Mouse (Mus musculus): Measurements from ENCODE around the gene D10Jhu81e. TPM values are rescaled to one million over a fixed set of nuclear protein-coding genes. Genes with fewer than 3 reads are reported as not detected.

D10Jhu81e gene
- polyA plus RNA-seq, 1 experiment from 2014 or later: 17.3 TPM

- Histone ChIP-seq H3K9ac (no peak overlapping the region), H3K4me1 (replicated peaks; ENCODE audit: control insufficient read depth, insufficient read depth, low read length) (peaks cover 9% of the 10 kb centered on the region; the same call in 1 of the 2 replicates), H3K4me3 (replicated peaks; ENCODE audit: low read length) (no peak overlapping the region), H3K9me3 (ENCODE audit: control insufficient read depth, low read length) (no peaks in the 10 kb centered on the region), H3K27me3 (ENCODE audit: control insufficient read depth, insufficient read depth, low read length) (no peaks in the 10 kb centered on the region), H3K27ac (no peak overlapping the region), H3K36me3 (replicated peaks; ENCODE audit: control insufficient read depth, insufficient read depth) (no peaks in the 10 kb centered on the region), H3K4me2 (replicated peaks) (no peak overlapping the region)
- ATAC-seq (ENCODE audit: low FRiP score) (no peak), DNase-seq (ENCODE audit: low spot score) (no peak)
- 71% methylated on average over 11 of the region's 11 CpGs for WGBS
Observed at GRCm38 (mm10) chr10:78139572-78140250, 29.9 kb downstream of the D10Jhu81e start.

DNA sequence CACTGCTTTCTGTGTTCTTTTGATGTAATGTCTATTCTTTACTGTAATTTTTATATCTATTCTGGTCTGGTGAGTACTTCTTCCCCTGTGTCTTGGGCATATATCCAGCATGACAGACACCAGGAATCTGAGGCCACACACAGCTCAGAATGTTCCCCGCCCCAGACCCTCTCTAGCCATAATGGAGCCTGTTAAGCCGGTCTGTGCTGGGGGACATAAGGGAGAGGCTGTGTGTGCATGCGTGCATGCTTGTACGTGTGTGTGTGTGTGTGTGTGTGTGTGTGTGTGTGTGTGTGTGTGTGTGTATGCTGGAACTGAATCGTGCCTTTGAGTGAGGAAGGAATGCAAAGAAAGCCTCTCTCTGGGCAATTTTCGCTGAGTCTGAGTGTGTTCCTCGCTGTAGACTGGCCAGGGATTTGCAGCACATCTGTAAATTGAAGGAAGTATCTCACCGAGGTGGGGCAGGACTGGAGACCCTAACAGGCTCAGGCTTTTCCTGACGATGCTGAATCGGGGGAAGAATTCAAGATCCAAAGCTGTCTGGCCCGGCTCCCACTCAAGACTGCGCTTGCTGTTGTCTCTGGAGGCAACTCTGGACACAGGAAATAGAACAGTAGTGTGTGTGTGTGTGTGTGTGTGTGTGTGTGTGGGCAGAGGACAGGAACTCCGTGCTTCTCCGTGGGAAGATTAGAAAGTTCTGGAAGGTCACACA is 30.6 kb downstream of the D10Jhu81e start:
- Histone ChIP-seq H3K9ac (no peak overlapping the region), H3K4me3 (replicated peaks; ENCODE audit: low read length) (no peak overlapping the region), H3K27me3 (ENCODE audit: control insufficient read depth, insufficient read depth, low read length) (no peaks in the 10 kb centered on the region), H3K27ac (no peak overlapping the region), H3K4me1 (replicated peaks; ENCODE audit: control insufficient read depth, insufficient read depth, low read length) (peaks cover 9% of the 10 kb centered on the region; the same call in 1 of the 2 replicates), H3K36me3 (replicated peaks; ENCODE audit: control insufficient read depth, insufficient read depth) (no peaks in the 10 kb centered on the region), H3K9me3 (ENCODE audit: control insufficient read depth, low read length) (no peaks in the 10 kb centered on the region), H3K4me2 (replicated peaks) (no peak overlapping the region)
- 68% methylated on average over 14 of the region's 14 CpGs for WGBS
- no peak for DNase-seq (ENCODE audit: low spot score)
- no peak for ATAC-seq (ENCODE audit: low FRiP score)

DNA sequence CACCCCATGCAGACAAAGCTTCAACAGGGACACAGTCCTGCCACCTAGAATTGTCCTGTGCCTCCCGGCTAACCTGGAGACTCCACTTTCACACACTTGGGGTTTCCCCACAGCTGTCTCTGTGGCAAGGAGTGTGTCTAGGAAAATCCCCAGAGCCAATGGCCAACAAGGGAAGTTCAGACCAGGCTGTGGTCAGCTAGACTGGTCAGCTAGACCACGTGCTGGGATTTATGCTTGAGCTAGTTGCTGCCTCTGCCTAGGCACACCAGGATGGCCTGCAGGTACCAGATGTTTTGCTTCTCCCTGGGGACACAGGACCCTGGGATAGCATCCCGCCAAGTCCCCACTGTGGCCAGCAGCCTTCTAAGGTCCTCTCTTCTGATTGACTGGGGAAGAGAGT is 32.4 kb downstream of the D10Jhu81e start:
- H3K4me3 ChIP-seq (replicated peaks; ENCODE audit: low read length): no peak overlapping the region
- WGBS: 94% methylated on average over 3 of the region's 3 CpGs
- DNase-seq (ENCODE audit: low spot score): no peak
- no peak overlapping the region for H3K4me2 ChIP-seq (replicated peaks)
- no peak overlapping the region for H3K9ac ChIP-seq
- no peaks in the 10 kb centered on the region for H3K27me3 ChIP-seq (ENCODE audit: control insufficient read depth, insufficient read depth, low read length)
- H3K36me3 ChIP-seq (replicated peaks; ENCODE audit: control insufficient read depth, insufficient read depth): no peaks in the 10 kb centered on the region
- H3K9me3 ChIP-seq (ENCODE audit: control insufficient read depth, low read length): no peaks in the 10 kb centered on the region
- peaks cover 9% of the 10 kb centered on the region; the same call in 1 of the 2 replicates for H3K4me1 ChIP-seq (replicated peaks; ENCODE audit: control insufficient read depth, insufficient read depth, low read length)
- ATAC-seq (ENCODE audit: low FRiP score): no peak
- no peak overlapping the region for H3K27ac ChIP-seq

GRCm38 (mm10) chr10:78135947-78136346 is 33.6 kb downstream of the D10Jhu81e start:
- ATAC-seq (ENCODE audit: low FRiP score): no peak
- H3K27me3 ChIP-seq (ENCODE audit: control insufficient read depth, insufficient read depth, low read length): no peaks in the 10 kb centered on the region
- no peak overlapping the region for H3K27ac ChIP-seq
- H3K4me1 ChIP-seq (replicated peaks; ENCODE audit: control insufficient read depth, insufficient read depth, low read length): peaks cover 9% of the 10 kb centered on the region; the same call in 1 of the 2 replicates
- no peak for DNase-seq (ENCODE audit: low spot score)
- no peak overlapping the region for H3K4me3 ChIP-seq (replicated peaks; ENCODE audit: low read length)
- no peaks in the 10 kb centered on the region for H3K36me3 ChIP-seq (replicated peaks; ENCODE audit: control insufficient read depth, insufficient read depth)
- no peaks in the 10 kb centered on the region for H3K9me3 ChIP-seq (ENCODE audit: control insufficient read depth, low read length)
- WGBS: 90% methylated on average over 5 of the region's 5 CpGs
- H3K9ac ChIP-seq: no peak overlapping the region
- H3K4me2 ChIP-seq (replicated peaks): no peak overlapping the region

GRCm38 (mm10) chr10:78134975-78135798 is 34.4 kb downstream of the D10Jhu81e start:
- H3K9me3 ChIP-seq (ENCODE audit: control insufficient read depth, low read length): no peaks in the 10 kb centered on the region
- no peak overlapping the region for H3K27ac ChIP-seq
- ATAC-seq (ENCODE audit: low FRiP score): peak; percentile 59; the same call in 1 of the 2 replicates
- H3K27me3 ChIP-seq (ENCODE audit: control insufficient read depth, insufficient read depth, low read length): no peaks in the 10 kb centered on the region
- whole genome bisulfite sequencing: 14% methylated on average over 14 of the region's 14 CpGs
- no peak overlapping the region for H3K4me3 ChIP-seq (replicated peaks; ENCODE audit: low read length)
- peak; percentile 46 for DNase-seq (ENCODE audit: low spot score)
- peak overlapping the region; percentile 30; the same call in 1 of the 2 replicates for H3K4me2 ChIP-seq (replicated peaks)
- H3K9ac ChIP-seq: no peak overlapping the region
- H3K4me1 ChIP-seq (replicated peaks; ENCODE audit: control insufficient read depth, insufficient read depth, low read length): peaks cover 9% of the 10 kb centered on the region; the same call in 1 of the 2 replicates
- no peaks in the 10 kb centered on the region for H3K36me3 ChIP-seq (replicated peaks; ENCODE audit: control insufficient read depth, insufficient read depth)

DNA sequence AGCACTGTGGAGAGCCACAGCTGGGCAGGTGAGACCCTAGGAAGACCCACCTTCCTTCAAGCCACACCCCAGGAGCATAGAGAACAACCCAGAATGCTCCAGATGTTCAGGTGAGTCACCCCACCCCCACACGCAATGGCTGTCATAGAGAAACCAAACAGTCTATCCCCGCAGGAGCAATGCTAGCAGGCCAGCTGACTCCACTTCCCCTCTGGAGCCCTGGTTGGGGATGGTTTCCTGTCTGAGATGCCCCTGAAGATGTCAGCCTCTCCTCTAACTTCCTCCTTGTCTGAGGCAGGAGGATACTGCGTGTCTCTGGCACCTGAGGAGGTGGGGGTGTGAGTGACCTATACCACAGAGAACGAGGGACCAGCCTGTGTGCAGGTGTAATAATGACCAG is 35.2 kb downstream of the D10Jhu81e start:
- H3K4me2 ChIP-seq (replicated peaks): no peak overlapping the region
- H3K4me3 ChIP-seq (replicated peaks; ENCODE audit: low read length): no peak overlapping the region
- H3K9me3 ChIP-seq (ENCODE audit: control insufficient read depth, low read length): no peaks in the 10 kb centered on the region
- H3K27me3 ChIP-seq (ENCODE audit: control insufficient read depth, insufficient read depth, low read length): no peaks in the 10 kb centered on the region
- no peak overlapping the region for H3K9ac ChIP-seq
- no peaks in the 10 kb centered on the region for H3K36me3 ChIP-seq (replicated peaks; ENCODE audit: control insufficient read depth, insufficient read depth)
- no peak for ATAC-seq (ENCODE audit: low FRiP score)
- no peak overlapping the region for H3K27ac ChIP-seq
- 75% methylated on average over 4 of the region's 4 CpGs for WGBS
- H3K4me1 ChIP-seq (replicated peaks; ENCODE audit: control insufficient read depth, insufficient read depth, low read length): peaks cover 9% of the 10 kb centered on the region; the same call in 1 of the 2 replicates
- no peak for DNase-seq (ENCODE audit: low spot score)

GRCm38 (mm10) chr10:78129998-78130397 is 39.6 kb downstream of the D10Jhu81e start:
- H3K27me3 ChIP-seq (ENCODE audit: control insufficient read depth, insufficient read depth, low read length): no peaks in the 10 kb centered on the region
- no peaks in the 10 kb centered on the region for H3K36me3 ChIP-seq (replicated peaks; ENCODE audit: control insufficient read depth, insufficient read depth)
- peaks cover 2% of the 10 kb centered on the region; the same call in 1 of the 2 replicates for H3K4me1 ChIP-seq (replicated peaks; ENCODE audit: control insufficient read depth, insufficient read depth, low read length)
- H3K9me3 ChIP-seq (ENCODE audit: control insufficient read depth, low read length): no peaks in the 10 kb centered on the region
- H3K9ac ChIP-seq: no peak overlapping the region
- ATAC-seq (ENCODE audit: low FRiP score) (no peak), DNase-seq (ENCODE audit: low spot score) (no peak)
- H3K4me2 ChIP-seq (replicated peaks): no peak overlapping the region
- H3K27ac ChIP-seq: no peak overlapping the region
- WGBS: 81% methylated on average over 4 of the region's 4 CpGs
- no peak overlapping the region for H3K4me3 ChIP-seq (replicated peaks; ENCODE audit: low read length)

DNA sequence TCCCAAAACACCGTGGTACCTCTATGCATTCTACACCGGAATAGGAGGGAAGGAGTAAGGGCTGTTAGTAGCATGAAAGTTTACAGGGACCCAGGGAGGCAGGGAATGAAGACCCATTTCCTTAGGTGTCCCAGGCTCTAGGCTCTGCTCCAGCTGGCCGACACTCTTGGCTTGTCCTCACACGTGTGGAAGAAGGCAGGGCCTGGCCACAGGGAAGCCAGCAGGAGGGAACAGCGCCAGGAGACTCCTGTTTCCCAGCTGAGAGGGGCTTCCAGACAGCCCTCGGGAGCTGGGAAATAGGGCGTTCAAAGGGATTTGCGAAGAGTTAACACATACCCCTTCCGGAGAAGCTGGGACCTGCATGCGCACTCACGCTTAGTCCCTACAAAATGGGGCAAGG is 40.2 kb downstream of the D10Jhu81e start:
- Histone ChIP-seq H3K4me1 (replicated peaks; ENCODE audit: control insufficient read depth, insufficient read depth, low read length) (no peaks in the 10 kb centered on the region), H3K36me3 (replicated peaks; ENCODE audit: control insufficient read depth, insufficient read depth) (no peaks in the 10 kb centered on the region), H3K9me3 (ENCODE audit: control insufficient read depth, low read length) (no peaks in the 10 kb centered on the region), H3K27ac (no peak overlapping the region), H3K9ac (no peak overlapping the region), H3K4me3 (replicated peaks; ENCODE audit: low read length) (no peak overlapping the region), H3K27me3 (ENCODE audit: control insufficient read depth, insufficient read depth, low read length) (no peaks in the 10 kb centered on the region), H3K4me2 (replicated peaks) (no peak overlapping the region)
- ATAC-seq (ENCODE audit: low FRiP score) (no peak), DNase-seq (ENCODE audit: low spot score) (no peak)
- 66% methylated on average over 11 of the region's 11 CpGs for WGBS

GRCm38 (mm10) chr10:78128647-78129046 is 40.9 kb downstream of the D10Jhu81e start:
- ATAC-seq (ENCODE audit: low FRiP score): no peak
- WGBS: 98% methylated on average over 2 of the region's 2 CpGs
- Histone ChIP-seq H3K36me3 (replicated peaks; ENCODE audit: control insufficient read depth, insufficient read depth) (no peaks in the 10 kb centered on the region), H3K9ac (no peak overlapping the region), H3K4me2 (replicated peaks) (no peak overlapping the region), H3K4me3 (replicated peaks; ENCODE audit: low read length) (no peak overlapping the region), H3K27me3 (ENCODE audit: control insufficient read depth, insufficient read depth, low read length) (no peaks in the 10 kb centered on the region), H3K4me1 (replicated peaks; ENCODE audit: control insufficient read depth, insufficient read depth, low read length) (no peaks in the 10 kb centered on the region), H3K9me3 (ENCODE audit: control insufficient read depth, low read length) (no peaks in the 10 kb centered on the region), H3K27ac (no peak overlapping the region)
- no peak for DNase-seq (ENCODE audit: low spot score)
